Mouse (Mus musculus) liver, adult 2 months (tissue): ENCODE results near the gene Slc7a8.

Source experiments
- CTCF ChIP-seq: fragments of 200-500 bp; IDR thresholded peaks from 2 replicates; pipeline ENCODE4 v1.5.1; 2011; ENCODE audit warnings: low read depth, low read length, control low read depth
- POLR2A ChIP-seq: fragments of 200-500 bp; IDR thresholded peaks from 2 replicates; pipeline ENCODE4 v1.6.1; 2011; ENCODE audit warnings: low read length, control low read depth; ENCODE audit not compliant: insufficient read depth; ENCODE audit errors: extremely low read depth

- TF ChIP-seq CTCF (no peak), POLR2A (no peak)
Observed at GRCm38 (mm10) chr14:54795901-54796300, 14.2 kb upstream of the Slc7a8 start.
